Mouse (Mus musculus) erythroblast, embryonic 14.5 days (primary cell): ENCODE data around the gene Gm21962. TPM values are rescaled to one million over a fixed set of nuclear protein-coding genes. Genes with fewer than 3 reads are reported as not detected.
"Not testable (repeated sequence)": the region's sequence is repeated elsewhere in the genome, so short reads cannot be mapped to it uniquely, and the experiment has no call there.

Experiments
- H3K27me3 ChIP-seq: 2 replicates; pipeline ENCODE4 v1.6.1; 2012; ENCODE audit warnings: inconsistent platforms; ENCODE audit not compliant: control insufficient read depth
- H3K36me3 ChIP-seq: 2 replicates; pipeline ENCODE4 v1.6.1; 2012; ENCODE audit warnings: mild to moderate bottlenecking, inconsistent platforms; ENCODE audit not compliant: control insufficient read depth
- H3K4me1 ChIP-seq: 2 replicates; pipeline ENCODE4 v1.6.1; 2012; ENCODE audit warnings: inconsistent platforms; ENCODE audit not compliant: control insufficient read depth
- H3K4me3 ChIP-seq: replicated peaks from 2 replicates; pipeline ENCODE3; 2012; ENCODE audit warnings: moderate library complexity, mild to moderate bottlenecking, inconsistent platforms
- H3K9me3 ChIP-seq: 2 replicates; pipeline ENCODE4 v1.6.1; 2012; ENCODE audit warnings: low read length, inconsistent platforms, mixed read lengths; ENCODE audit not compliant: control insufficient read depth
- GATA1 ChIP-seq: IDR thresholded peaks from 2 replicates; pipeline ENCODE4 v1.6.1; 2012; ENCODE audit warnings: low read length, inconsistent platforms, mixed read lengths
- TAL1 ChIP-seq: IDR thresholded peaks from 3 replicates; pipeline ENCODE4 v1.6.1; 2012; ENCODE audit warnings: low read length, inconsistent platforms, mixed read lengths
- polyA plus RNA-seq: library from polyadenylated mRNA; stranded (reverse); fragments of >175 nt; gene quantifications from 2 replicates; pipeline ENCODE4 v1.2.3, GENCODE M21; 2012

Gm21962 gene
- polyA plus RNA-seq = not detected in 2 replicates

- H3K9me3 ChIP-seq, H3K27me3 ChIP-seq, H3K4me1 ChIP-seq, H3K36me3 ChIP-seq, H3K4me3 ChIP-seq: not testable (repeated sequence)
Measured at GRCm38 (mm10) chr3:137671224-137671623, at the start of gene Gm21962. Gene Gm21962, plus strand, starts transcription at chr3:137671524.

GRCm38 (mm10) chr3:137622091-137622490 is 49.2 kb upstream of the Gm21962 start:
- Histone ChIP-seq H3K36me3 (no peaks in the 10 kb centered on the region), H3K27me3 (peaks cover 18% of the 10 kb centered on the region), H3K9me3 (no peaks in the 10 kb centered on the region), H3K4me1 (no peaks in the 10 kb centered on the region), H3K4me3 (no peak overlapping the region)
- TF ChIP-seq TAL1 = no peak
- no peak for TF ChIP-seq GATA1

- Histone ChIP-seq H3K36me3 (no peaks in the 10 kb centered on the region), H3K27me3 (peaks cover 18% of the 10 kb centered on the region), H3K4me1 (no peaks in the 10 kb centered on the region), H3K4me3 (no peak overlapping the region), H3K9me3 (no peaks in the 10 kb centered on the region)
- no peak for TF ChIP-seq GATA1
- TF ChIP-seq TAL1 = no peak
Measured at GRCm38 (mm10) chr3:137622895-137623580, 48.3 kb upstream of the Gm21962 start.

- Histone ChIP-seq H3K36me3 (no peaks in the 10 kb centered on the region), H3K9me3 (no peaks in the 10 kb centered on the region), H3K4me1 (no peaks in the 10 kb centered on the region), H3K4me3 (peak overlapping the region; percentile 33), H3K27me3 (peaks cover 18% of the 10 kb centered on the region)
- no peak for TF ChIP-seq TAL1
- TF ChIP-seq GATA1 = no peak
Measured at GRCm38 (mm10) chr3:137623581-137624362, 47.6 kb upstream of the Gm21962 start.

GRCm38 (mm10) chr3:137625054-137625453 is 46.3 kb upstream of the Gm21962 start:
- no peak for TF ChIP-seq TAL1
- no peak for TF ChIP-seq GATA1
- H3K27me3 ChIP-seq = peaks cover 18% of the 10 kb centered on the region
- no peaks in the 10 kb centered on the region for H3K36me3 ChIP-seq
- H3K4me1 ChIP-seq = no peaks in the 10 kb centered on the region
- H3K9me3 ChIP-seq = no peaks in the 10 kb centered on the region
- no peak overlapping the region for H3K4me3 ChIP-seq

- H3K27me3 ChIP-seq = no peaks in the 10 kb centered on the region
- H3K4me3 ChIP-seq = no peak overlapping the region
- no peaks in the 10 kb centered on the region for H3K9me3 ChIP-seq
- no peaks in the 10 kb centered on the region for H3K36me3 ChIP-seq
- H3K4me1 ChIP-seq = no peaks in the 10 kb centered on the region
- TF ChIP-seq TAL1 (no peak), GATA1 (no peak)
Measured at GRCm38 (mm10) chr3:137633726-137634125, 37.6 kb upstream of the Gm21962 start.

GRCm38 (mm10) chr3:137636571-137636970 is 34.8 kb upstream of the Gm21962 start:
- no peak for TF ChIP-seq GATA1
- no peak for TF ChIP-seq TAL1
- H3K36me3 ChIP-seq = no peaks in the 10 kb centered on the region
- no peaks in the 10 kb centered on the region for H3K27me3 ChIP-seq
- H3K4me3 ChIP-seq = no peak overlapping the region
- H3K9me3 ChIP-seq = no peaks in the 10 kb centered on the region
- H3K4me1 ChIP-seq = no peaks in the 10 kb centered on the region

- Histone ChIP-seq H3K27me3 (no peaks in the 10 kb centered on the region), H3K4me3 (no peak overlapping the region), H3K36me3 (no peaks in the 10 kb centered on the region), H3K4me1 (no peaks in the 10 kb centered on the region), H3K9me3 (no peaks in the 10 kb centered on the region)
- TF ChIP-seq GATA1 (no peak), TAL1 (no peak)
Measured at GRCm38 (mm10) chr3:137641238-137641637, 30.1 kb upstream of the Gm21962 start.

- H3K4me1 ChIP-seq = no peaks in the 10 kb centered on the region
- H3K36me3 ChIP-seq = no peaks in the 10 kb centered on the region
- H3K9me3 ChIP-seq = no peaks in the 10 kb centered on the region
- no peak overlapping the region for H3K4me3 ChIP-seq
- TF ChIP-seq GATA1 = no peak
- no peak for TF ChIP-seq TAL1
- no peaks in the 10 kb centered on the region for H3K27me3 ChIP-seq
Measured at GRCm38 (mm10) chr3:137642137-137642536, 29.2 kb upstream of the Gm21962 start.
